Mouse (Mus musculus): ENCODE measurements around the gene Wbp2nl.
A peak's percentile ranks its signal among the peaks of the same experiment; 100 is the strongest.

Gene Wbp2nl

GRCm38 (mm10) chr15:82319613-82320012 lies 20.9 kb downstream of the Wbp2nl start:
- DNase-seq (ENCODE audit: inconsistent ontology term) = no peak

- DNase-seq (ENCODE audit: inconsistent ontology term) = no peak
These were observed 23.4 kb downstream of the Wbp2nl start for GRCm38 (mm10) chr15:82322195-82322594.

DNA sequence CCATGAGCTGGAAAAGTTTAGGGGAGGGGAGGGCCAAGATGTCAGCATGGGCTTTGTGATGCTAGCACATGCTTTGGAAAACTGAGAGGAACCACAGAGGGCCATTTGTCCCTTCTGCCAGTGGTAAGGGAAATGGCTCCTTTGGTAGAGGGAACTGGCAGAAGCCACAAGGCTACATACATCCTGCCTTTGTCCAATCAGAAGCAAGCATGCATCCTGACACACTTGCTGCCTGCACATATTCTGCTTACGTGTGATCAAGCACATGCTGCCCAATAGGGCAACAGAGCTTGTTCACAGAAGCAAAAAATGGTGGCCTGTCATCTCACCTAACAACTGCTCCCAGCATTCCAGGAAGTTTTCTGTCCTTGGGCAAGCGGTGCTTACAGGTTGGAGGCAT lies 26.6 kb downstream of the Wbp2nl start:
- no peak for DNase-seq (ENCODE audit: inconsistent ontology term)

DNA sequence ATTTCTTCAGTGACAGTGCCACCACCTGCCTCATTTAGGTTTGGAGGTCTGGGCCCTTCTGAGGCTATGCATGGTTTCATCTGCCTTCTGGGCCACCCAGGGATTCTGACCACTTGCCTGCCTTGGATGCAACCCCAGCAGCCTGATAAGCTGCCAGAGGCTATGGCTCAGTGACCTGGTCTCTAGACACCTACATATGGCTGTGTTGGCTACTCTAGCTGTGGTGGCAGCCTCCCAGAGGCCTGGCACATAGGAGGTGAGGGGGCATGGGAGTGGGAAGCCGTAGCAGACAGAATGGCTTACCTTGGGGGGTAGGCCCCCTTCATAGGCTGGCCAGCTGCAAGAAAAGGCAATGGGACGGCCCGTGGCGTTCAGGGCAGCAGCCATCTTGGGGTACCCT lies 36.4 kb downstream of the Wbp2nl start:
- DNase-seq (ENCODE audit: inconsistent ontology term) = no peak

GRCm38 (mm10) chr15:82336629-82337028 lies 37.9 kb downstream of the Wbp2nl start:
- no peak for DNase-seq (ENCODE audit: inconsistent ontology term)

- DNase-seq (ENCODE audit: inconsistent ontology term) = no peak
These were observed 39.1 kb downstream of the Wbp2nl start for GRCm38 (mm10) chr15:82337875-82338274.

DNA sequence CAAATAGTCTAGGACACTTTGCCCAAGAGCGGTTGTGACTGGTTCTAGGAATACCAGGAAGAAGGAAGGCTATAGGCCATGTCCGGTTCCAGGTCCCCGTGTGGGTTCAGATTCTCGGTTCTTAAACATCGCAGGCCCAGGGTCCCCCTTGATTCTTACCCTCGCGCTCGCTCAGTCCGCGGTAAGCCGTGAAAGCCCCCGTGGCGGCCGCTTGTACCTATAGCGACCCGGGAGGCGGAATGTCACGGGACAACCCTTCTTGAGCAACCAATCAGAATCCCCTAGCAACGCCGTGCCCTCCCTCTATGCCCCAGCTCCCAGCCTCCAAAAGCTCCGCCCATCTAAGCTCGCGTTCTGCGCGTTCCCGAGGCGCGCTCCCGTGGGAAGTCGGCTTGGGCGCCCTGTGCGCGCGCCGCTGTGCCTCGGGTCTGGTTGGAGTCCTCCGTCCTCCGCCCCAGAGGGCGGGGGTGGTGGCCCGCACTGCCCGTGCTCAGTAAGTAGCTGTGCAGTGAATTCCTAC lies 39.9 kb downstream of the Wbp2nl start, which contains the start of the genes Naga, Pheta2 and Smdt1:
TSS of gene Naga (minus strand) at position 333 of the 520 bp plus-strand sequence.
TSS of gene Pheta2 (plus strand) at position 350 of the 520 bp plus-strand sequence.
TSS of gene Smdt1 (plus strand) at position 367 of the 520 bp plus-strand sequence.
- DNase-seq (ENCODE audit: inconsistent ontology term) = peak; percentile 98

DNA sequence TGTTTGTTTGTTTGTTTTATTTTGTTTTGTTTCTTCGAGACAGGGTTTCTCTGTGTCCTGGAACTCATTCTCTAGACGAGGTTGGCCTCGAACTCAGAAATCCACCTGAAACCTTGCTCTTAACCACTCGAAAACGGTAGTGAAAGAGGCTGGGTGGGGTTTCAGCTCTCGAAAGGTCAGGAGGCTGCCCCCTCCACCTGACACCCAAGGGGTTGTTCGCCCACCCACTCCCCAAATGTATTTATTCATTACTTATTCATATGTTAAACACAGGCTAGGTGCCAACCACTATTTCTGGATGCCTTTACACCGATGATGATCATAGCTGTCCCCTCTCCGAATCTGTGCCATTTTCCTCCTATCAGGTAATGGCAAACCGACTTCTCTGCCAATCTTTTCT lies 40.4 kb downstream of the Wbp2nl start:
- no peak for DNase-seq (ENCODE audit: inconsistent ontology term)

DNA sequence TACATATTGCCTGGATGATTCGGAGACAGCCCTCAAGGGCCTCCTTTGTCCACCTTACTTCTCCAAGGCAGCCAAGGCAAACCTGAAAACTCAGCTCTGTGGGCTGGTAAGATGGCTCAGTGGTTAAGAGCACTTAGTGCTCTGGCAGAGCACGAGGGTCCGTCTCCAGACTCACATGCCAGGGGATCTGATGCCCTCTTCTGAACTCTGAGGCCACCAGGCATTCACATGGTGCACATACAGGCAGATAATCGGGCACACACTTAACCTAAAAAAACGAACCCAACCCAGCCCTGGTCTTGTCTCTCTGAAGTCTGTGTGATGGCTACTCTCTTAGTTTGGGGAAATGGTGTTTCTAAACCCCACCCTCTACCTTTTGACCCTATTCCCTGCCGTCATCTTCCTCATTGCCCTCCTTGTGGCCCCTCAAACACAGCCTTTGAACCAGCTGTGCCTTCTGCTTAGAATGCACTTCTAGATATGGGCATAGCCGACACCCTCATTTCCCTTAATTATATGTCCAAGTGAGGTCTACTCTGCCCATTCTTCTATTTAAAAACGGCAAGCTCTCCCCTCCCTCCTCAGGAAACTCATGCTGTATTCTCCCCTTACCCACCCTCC lies 41.0 kb downstream of the Wbp2nl start:
- DNase-seq (ENCODE audit: inconsistent ontology term) = no peak

DNA sequence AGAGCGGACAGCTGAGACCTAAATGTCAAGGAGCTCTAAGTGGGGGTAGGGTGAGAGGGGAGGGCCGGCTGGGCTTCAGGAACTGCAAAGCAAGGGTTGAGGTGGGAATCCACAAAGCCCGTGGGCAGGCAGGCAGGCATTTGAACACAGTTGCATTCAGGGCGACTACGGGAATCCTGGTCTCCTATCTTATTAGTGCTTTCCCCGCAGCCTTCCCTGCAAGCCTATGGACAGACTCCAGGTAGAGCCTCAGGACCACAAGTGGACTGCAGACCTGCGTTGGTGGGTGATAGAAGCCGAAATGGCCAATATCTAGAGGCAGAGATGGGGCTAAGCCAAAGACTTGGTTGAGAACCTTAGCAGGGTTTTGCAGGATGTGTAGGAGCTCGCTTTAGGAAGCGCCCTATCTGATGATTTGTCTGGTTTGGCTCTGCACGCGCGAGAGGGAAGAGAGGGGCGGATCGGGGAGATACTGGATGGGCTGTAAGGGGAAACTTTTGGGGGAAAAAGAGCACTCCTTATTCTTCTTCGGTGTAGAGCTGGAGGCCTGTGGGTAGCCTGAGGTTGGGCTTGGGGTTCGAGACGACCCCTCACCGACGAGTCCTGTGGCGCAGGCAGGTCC lies 41.8 kb downstream of the Wbp2nl start:
- DNase-seq (ENCODE audit: inconsistent ontology term) = no peak

GRCm38 (mm10) chr15:82341036-82341501 lies 42.3 kb downstream of the Wbp2nl start:
- peak; percentile 42 for DNase-seq (ENCODE audit: inconsistent ontology term)

DNA sequence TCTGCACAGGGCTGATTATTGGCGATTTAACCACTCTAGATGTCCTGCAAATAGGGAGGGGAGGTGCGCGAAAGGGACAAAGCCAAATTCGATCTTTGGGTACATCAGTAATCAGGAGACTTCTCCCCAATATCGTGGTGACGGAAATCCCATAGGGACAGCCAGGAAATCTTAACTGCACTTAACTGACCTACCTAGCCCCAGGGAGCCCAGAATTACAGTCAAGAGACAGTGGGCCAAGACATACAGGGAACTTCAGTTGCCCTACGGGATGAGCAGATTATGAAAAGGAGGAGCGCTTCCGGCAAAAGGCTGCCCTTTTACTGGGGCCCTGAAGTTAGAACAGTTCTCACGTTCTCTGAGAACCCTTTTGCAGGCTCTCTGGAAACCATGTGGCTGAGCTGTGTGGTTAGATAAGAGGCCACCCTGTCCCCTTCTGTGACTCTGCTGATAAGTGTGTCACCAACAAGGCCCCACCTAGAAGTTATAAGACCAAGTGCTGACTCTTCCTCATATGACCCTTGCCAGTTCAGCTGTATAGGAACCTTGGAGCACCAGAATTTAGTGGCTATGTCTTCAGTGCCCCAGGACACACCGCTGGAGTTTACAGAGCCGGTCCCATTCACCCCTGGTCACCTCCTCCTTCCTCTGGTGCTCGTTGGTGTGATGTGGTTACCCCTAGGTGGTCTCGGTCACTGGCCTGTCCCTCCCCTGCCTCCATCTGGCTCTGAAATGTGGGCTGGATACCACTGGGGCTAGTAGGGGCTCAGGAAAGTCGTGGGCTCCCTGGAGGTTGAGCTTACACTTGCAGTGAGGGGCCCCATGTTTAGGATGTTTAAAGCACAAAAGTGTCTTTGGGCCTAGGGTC lies 43.2 kb downstream of the Wbp2nl start:
- DNase-seq (ENCODE audit: inconsistent ontology term) = no peak

DNA sequence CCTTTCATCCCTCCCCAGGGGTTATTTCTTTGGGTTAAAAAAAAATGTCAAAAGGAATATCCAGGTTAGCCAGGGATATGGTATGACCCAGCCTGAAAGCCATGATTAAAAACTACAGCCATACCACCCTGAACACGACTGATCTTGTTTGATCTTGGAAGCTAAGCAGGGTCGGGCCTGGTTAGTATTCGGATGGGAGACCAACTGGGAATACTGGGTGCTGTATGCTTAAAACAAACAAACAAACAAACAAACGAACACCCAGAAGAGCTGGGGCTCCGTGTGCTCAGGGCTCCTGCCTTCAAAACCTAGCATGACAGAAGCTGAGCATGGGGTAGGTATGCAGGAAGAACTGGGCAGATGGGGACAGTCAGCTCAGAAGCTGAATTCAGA lies 43.8 kb downstream of the Wbp2nl start:
- no peak for DNase-seq (ENCODE audit: inconsistent ontology term)

- no peak for DNase-seq (ENCODE audit: inconsistent ontology term)
These were observed 44.9 kb downstream of the Wbp2nl start for GRCm38 (mm10) chr15:82343368-82344287.

DNA sequence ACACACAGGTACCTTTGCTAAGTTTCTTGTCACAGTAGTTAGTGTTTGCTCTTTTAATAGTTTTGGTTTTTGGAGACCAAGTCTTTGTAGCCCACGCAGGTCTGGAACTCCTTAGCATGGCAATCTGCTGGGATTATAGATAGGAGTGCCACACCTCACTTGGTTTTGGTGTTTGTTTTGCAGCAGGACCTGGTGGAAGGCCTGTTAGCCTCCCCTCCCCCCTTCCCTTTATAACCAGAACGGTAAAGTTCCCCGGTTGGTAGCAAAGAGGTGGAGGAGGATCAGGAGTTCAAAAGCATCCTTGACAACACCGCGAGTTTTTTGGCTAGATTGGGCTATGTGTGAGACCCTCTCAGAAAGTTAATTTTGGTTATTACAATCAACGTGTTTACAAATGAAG lies 46.2 kb downstream of the Wbp2nl start:
- DNase-seq (ENCODE audit: inconsistent ontology term) = no peak

DNA sequence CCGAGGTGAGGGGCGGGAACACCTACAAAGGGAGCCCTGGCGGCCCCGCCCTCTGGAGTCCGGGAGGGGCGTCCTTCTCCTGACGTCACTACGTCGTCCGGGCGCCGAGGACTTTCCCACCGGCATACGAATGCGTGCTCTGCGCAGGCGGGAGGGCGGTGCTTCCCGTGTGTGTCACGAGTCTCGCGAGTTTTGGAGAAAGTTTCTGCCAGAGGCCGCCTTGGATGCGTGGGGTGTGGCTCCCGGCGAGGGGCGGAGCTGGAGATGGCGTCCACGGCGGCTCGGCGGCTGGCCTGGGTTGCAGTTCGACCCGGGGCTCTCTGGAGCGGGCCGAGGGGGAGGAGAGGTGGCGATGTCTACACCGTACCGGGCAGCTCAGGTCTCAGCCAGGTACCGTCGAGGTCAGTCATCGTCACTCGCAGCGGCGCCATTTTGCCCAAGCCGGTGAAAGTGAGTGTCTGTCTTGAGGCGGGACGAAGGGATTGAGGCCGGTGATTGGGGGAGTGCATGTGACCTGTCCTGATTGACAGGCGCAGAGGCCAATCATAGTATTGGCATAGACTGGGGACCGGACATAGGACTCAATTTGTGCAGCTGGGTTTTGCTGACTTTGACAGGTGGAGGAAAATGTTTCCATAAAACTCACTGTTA lies 47.2 kb downstream of the Wbp2nl start:
- peak; percentile 99 for DNase-seq (ENCODE audit: inconsistent ontology term)

DNA sequence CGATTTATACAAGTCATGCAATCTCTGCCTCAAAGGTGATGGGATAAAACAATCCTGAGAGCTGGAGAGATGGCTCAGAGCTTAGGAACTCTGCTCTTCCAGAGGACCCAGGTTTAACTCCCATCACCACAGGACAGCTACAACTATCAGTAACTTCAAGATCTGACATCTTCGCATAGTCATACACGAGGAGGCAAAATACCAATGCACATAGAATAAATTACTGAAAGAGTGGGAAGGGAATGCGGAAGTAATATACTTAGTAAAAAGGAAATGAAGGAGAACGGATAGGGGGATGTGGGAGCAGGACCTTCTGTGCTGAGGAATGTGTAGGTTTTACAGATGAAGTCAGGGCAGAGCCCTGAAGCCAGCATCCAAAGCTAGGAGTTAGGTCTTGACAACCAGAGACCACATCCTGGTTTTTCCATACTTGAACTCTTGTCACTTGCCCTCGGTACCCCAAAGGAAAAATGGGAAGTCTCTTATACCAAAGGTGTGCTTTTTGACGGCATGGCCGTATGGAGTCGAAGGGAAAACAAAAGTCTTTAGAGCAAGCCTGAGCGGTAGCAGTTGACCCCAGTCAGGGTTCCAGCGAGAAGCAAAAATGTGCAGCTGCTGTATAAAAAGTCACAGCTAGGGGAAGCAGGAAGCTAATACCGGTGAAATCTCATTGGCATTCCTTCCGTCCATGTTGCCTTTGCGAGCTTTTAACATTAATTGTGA lies 48.0 kb downstream of the Wbp2nl start:
- DNase-seq (ENCODE audit: inconsistent ontology term) = no peak

DNA sequence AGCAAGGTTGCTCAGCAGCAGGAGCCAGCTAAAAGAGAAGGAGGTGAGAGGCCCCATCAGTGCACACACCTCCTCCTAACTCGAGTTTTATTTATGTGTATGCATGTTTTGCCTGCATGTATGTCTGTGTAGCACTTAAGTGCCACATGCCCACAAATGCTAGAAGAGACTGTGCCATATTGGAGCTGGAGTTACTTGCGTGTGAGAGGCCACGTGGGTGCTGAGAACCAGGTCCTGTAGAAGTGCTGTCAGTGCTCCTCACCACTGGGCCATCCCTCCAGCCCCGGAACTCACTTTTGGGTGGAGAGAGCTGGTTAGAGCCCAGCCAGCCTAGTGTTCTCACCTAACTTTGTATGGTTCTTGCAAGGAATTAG lies 48.5 kb downstream of the Wbp2nl start:
- DNase-seq (ENCODE audit: inconsistent ontology term) = no peak

GRCm38 (mm10) chr15:82347852-82348251 lies 49.1 kb downstream of the Wbp2nl start:
- DNase-seq (ENCODE audit: inconsistent ontology term) = no peak

All from Muller cell, postnatal 12 days (primary cell).